Mouse (Mus musculus): Measurements from ENCODE around the gene Smok2a.
"Not testable (repeated sequence)": the region's sequence is repeated elsewhere in the genome, so short reads cannot be mapped to it uniquely, and the experiment has no call there.

The Smok2a gene

DNA sequence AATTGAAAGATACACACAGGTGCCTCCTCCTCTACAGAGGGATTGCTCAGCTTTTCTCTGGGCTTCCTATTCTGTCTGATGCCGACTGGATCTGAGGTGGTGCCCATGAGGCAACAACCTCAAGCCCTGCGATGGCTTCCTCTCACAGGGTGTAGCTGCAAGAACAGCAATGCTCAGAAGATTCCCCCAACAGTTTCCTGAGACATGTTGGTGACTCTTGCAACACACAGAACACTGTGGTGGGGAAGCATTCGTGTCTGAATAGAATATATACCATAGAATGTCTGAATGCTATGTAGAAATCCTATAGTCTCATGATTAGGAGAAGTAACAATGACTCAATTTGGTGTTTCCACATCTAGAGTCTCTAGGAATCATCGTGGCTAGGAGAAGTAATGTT is 6.8 kb upstream of the Smok2a start:
- DNase-seq (ENCODE audit: low spot score): no peak

DNA sequence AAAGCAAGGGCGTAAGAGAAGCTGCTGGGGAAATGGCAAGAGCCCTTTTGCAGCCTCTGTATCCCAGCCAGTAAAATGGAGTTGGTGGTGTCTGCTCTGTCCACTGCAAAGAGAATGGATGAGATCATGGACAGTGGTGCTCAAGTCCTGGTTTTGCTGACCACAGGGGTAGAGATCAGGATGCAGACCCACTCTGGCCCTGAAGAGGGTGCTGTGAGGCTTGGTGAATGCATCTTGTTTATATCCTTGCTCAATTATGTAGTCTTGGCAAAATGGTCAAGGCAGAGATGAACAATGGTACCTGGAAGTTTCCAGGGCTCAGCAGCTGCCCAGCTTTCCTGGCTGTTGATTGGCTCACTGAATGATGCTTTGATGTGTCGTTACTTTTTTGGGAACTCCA is 5.4 kb upstream of the Smok2a start:
- DNase-seq (ENCODE audit: low spot score): no peak

DNA sequence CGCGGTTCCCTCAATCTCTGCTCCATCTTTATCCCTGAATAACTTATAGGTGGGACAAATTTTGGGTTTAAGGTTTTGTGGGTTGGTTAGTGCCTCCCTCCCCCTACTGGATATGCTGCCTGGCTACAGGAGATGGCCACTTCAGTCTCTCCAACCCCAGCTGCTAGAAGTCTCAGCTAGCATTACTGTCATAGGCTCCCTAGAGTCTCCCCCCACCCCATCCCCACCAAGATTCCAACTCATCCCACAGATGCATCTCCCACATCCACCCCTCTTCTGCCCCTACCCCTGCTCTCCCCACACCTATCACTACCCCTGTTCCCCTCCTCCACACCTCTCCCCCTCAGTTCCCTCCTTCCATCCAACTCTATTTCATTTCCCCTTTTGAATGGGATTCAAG is 933 bp downstream of the Smok2a start:
- not testable (repeated sequence) for DNase-seq (ENCODE audit: low spot score)

DNA sequence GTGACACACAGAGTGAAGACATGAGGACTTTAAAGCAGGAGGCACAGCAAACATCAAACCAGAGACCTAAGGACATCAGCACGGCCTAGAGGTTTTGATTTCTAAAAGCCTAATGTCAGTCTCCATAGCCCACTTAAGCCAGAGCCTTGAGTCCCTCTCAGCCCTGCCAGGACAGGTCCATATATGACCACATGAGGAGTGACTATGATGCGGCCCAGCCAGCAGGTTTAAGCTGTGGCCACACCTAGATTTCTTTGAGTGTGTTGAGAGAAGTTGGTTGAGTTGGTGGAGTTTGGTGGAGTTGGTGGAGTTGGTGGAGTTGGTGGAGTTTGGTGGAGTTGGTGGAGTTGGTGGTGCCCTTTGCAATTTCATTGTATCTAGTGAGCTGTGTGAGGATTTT is 9.0 kb downstream of the Smok2a start, which contains the start of gene Smok2b:
Smok2b (plus strand) TSS at position 301 of the 400 bp plus-strand sequence.
- DNase-seq (ENCODE audit: low spot score): not testable (repeated sequence)

DNA sequence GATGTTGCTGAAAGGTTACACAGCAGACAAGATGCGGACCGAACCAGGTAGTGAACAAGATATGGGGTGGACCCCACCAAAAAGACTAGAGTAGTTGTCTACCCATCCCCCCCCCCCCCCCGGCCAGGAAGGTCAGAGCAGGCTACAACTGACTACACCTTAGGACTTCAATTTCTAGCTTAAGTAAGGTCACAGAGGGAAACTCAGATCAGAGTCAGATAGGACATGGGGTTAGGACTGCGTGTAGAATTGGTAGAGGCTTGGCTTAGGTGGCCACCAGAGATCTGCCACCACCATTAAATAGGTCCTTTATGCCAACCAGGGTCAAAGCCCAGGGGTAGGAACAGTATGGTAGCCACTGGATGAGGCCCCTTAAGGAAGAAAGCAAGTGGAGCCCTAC is 18.5 kb downstream of the Smok2a start:
- not testable (repeated sequence) for DNase-seq (ENCODE audit: low spot score)

DNA sequence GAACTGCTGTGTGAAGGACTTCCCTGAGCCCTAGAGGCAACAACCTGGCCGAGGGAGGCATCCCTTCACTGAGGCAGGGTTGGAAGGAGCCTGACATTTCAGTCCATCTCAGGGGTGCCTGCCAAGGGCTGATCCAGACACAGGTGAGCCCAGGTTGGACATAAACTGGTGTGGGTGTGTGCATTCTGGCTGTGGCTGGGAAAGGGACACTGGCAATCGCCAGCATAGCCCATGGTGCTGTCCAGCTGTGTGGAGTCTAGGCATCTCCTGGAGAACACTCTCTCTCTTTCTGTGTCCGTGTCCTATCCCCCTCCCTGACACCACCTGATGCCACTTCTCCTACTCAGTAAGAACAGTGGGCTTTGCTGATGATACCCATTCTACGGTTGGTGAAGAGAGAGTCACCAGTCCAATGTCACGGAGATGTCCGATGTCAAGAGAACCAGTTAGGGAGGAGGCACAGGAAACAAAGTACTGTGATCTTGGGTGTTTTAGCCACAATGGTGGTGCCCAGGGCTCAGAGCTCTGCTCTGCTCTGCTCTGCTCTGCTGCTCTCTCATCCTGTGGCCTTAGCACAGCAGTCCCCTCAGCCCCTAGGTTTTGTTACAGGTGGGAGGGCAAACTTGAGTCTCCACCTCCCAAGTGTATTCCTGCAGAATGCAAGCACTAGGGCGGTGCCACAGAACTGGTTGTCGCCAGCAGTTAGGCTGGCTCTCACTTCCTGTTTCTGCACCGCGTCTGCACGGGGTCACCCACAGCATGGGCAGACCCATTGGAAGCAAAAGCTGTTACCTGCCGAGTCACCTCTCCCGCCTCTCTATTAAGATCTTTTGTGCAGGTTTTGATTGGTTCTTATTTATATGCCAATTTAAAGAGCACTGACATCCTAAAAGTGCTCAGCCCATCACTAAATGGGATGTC is 20.1 kb downstream of the Smok2a start:
- DNase-seq (ENCODE audit: low spot score): not testable (repeated sequence)

DNA sequence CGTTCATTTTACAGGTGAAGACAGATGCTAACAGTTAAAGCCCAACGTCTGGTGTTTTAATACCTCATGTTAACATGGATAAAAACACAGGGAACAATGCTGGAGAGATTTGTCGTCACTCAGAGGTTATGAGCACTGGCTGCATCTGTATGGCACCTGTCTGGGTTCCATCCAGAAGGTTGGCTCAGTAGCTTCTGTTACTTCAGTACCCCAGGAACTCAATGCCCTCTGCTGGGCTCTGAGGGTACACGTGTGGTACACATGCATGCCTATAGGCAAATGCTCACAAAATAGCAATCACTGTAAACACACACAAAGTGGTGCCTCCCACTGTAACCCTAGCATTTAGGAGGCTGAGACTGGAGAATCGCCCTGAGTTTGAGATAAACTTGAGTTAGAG is 33.8 kb downstream of the Smok2a start:
- not testable (repeated sequence) for DNase-seq (ENCODE audit: low spot score)

Data from c-Kit-positive CD71-positive TER-119-positive erythroid progenitor cells, embryonic 14.5 days (primary cell).